Comparison of ENCODE assay signal across 27 mouse cellular contexts in genomic region chr3:140872511-140872910, GRCm38 (mm10).
DNase-seq lines count a peak whose midpoint lies in the region; ATAC-seq and TF ChIP-seq lines count a peak whose summit lies in the region.
"Had no signal": no experiment of that assay in that cellular context is flagged by ENCODE, and none has a peak within 500 bp of the region (broad histone marks: within the 10 kb centered on the region; RNA-seq: fewer than 3 reads in every experiment).

No protein-coding gene starts in this region.

- no peaks in the 10 kb centered on the region for H3K36me3 ChIP-seq in forebrain, postnatal 0 days (ENCODE audit: insufficient read depth)
- H3K36me3 ChIP-seq in forebrain, embryonic 10.5 days (replicated peaks), result no peaks in the 10 kb centered on the region
- H3K36me3 ChIP-seq in kidney, postnatal 0 days (ENCODE audit: insufficient read depth, low read length), result no peaks in the 10 kb centered on the region
- H3K36me3 ChIP-seq in midbrain, embryonic 11.5 days (ENCODE audit: control insufficient read depth, insufficient read depth, low read length), result no peaks in the 10 kb centered on the region
- no peaks in the 10 kb centered on the region for H3K36me3 ChIP-seq in midbrain, embryonic 13.5 days
- H3K36me3 ChIP-seq: embryonic facial prominence, embryonic 13.5 days; embryonic facial prominence, embryonic 15.5 days; forebrain, embryonic 15.5 days; G1E had no signal

- H3K27me3 ChIP-seq in forebrain, postnatal 0 days (ENCODE audit: insufficient read depth, low read length), result no peaks in the 10 kb centered on the region
- no peaks in the 10 kb centered on the region for H3K27me3 ChIP-seq in forebrain, embryonic 10.5 days (ENCODE audit: poor library complexity, severe bottlenecking)
- no peaks in the 10 kb centered on the region for H3K27me3 ChIP-seq in kidney, postnatal 0 days (ENCODE audit: insufficient read depth, low read length)
- no peaks in the 10 kb centered on the region for H3K27me3 ChIP-seq in midbrain, embryonic 11.5 days (ENCODE audit: control insufficient read depth, insufficient read depth, low read length)
- no peaks in the 10 kb centered on the region for H3K27me3 ChIP-seq in midbrain, embryonic 13.5 days
- H3K27me3 ChIP-seq: CH12.LX; embryonic facial prominence, embryonic 13.5 days; embryonic facial prominence, embryonic 15.5 days; forebrain, embryonic 13.5 days; forebrain, embryonic 15.5 days; Patski had no signal

- H3K4me3 ChIP-seq in forebrain, postnatal 0 days (ENCODE audit: low read depth, low read length), result no peak overlapping the region
- no peak overlapping the region for H3K4me3 ChIP-seq in forebrain, embryonic 10.5 days
- H3K4me3 ChIP-seq in kidney, postnatal 0 days (replicated peaks; ENCODE audit: low read depth, low read length), result no peak overlapping the region
- H3K4me3 ChIP-seq in midbrain, embryonic 11.5 days (ENCODE audit: low read depth, low read length), result no peak overlapping the region
- no peak overlapping the region for H3K4me3 ChIP-seq in midbrain, embryonic 13.5 days (replicated peaks)
- H3K4me3 ChIP-seq: embryonic facial prominence, embryonic 13.5 days; embryonic facial prominence, embryonic 15.5 days; erythroblast, embryonic 14.5 days; forebrain, embryonic 13.5 days; forebrain, embryonic 15.5 days had no signal

- ATAC-seq in forebrain, postnatal 0 days, result peak; percentile 38; the same call in 1 of the 2 replicates
- ATAC-seq in kidney, postnatal 0 days (replicated peaks; ENCODE audit: low FRiP score, low read depth), result no peak
- no peak for ATAC-seq in midbrain, embryonic 11.5 days (ENCODE audit: low FRiP score)
- no peak for ATAC-seq in midbrain, embryonic 13.5 days
- ATAC-seq: activated CD4-positive, CD25-positive, alpha-beta regulatory T cell, adult 4 months; CD4-positive, CD25-positive, alpha-beta regulatory T cell, adult 4 months; forebrain, embryonic 13.5 days; forebrain, embryonic 15.5 days; Patski had no signal

- no peaks in the 10 kb centered on the region for H3K9me3 ChIP-seq in forebrain, postnatal 0 days (ENCODE audit: low read length)
- H3K9me3 ChIP-seq in forebrain, embryonic 10.5 days, result no peaks in the 10 kb centered on the region
- H3K9me3 ChIP-seq in kidney, postnatal 0 days (replicated peaks; ENCODE audit: low read length), result no peaks in the 10 kb centered on the region
- no peaks in the 10 kb centered on the region for H3K9me3 ChIP-seq in midbrain, embryonic 11.5 days (ENCODE audit: control insufficient read depth, low read length)
- no peaks in the 10 kb centered on the region for H3K9me3 ChIP-seq in midbrain, embryonic 13.5 days
- H3K9me3 ChIP-seq: embryonic facial prominence, embryonic 13.5 days; embryonic facial prominence, embryonic 15.5 days; forebrain, embryonic 13.5 days; forebrain, embryonic 15.5 days; G1E had no signal

- TF ChIP-seq CTCF in forebrain, postnatal 0 days (IDR thresholded peaks at IDR 0.05; ENCODE audit: low read depth), result no peak
- TF ChIP-seq CTCF in kidney, postnatal 0 days (IDR thresholded peaks at IDR 0.05; ENCODE audit: low read depth), result no peak

- DNase-seq in forebrain, postnatal 0 days, result peak; percentile 55
- no peak for DNase-seq in forebrain, embryonic 10.5 days (ENCODE audit: extremely low spot score, low spot score)
- peak; percentile 19 for DNase-seq in kidney, postnatal 0 days (ENCODE audit: low spot score)
- no peak for DNase-seq in kidney, postnatal 14 days
- peak; percentile 60 for DNase-seq in midbrain, embryonic 11.5 days (ENCODE audit: low spot score, missing footprints)
- DNase-seq: adrenal gland, adult 8-10 months; adrenal gland, postnatal 14 days; adrenal gland, postnatal 36 days; B cell, adult 2 months; cerebellum, adult 11 months; cerebellum, adult 18-20 months; cerebellum, adult 8-10 months; cerebellum, adult 9-11 months; cerebellum, postnatal 14 days; cerebellum, postnatal 36 days; embryo, embryonic 11 days had no signal

- H3K4me1 ChIP-seq in forebrain, postnatal 0 days (ENCODE audit: insufficient read depth), result no peaks in the 10 kb centered on the region
- H3K4me1 ChIP-seq in forebrain, embryonic 10.5 days, result no peaks in the 10 kb centered on the region
- no peaks in the 10 kb centered on the region for H3K4me1 ChIP-seq in kidney, postnatal 0 days (replicated peaks; ENCODE audit: insufficient read depth, low read length)
- no peaks in the 10 kb centered on the region for H3K4me1 ChIP-seq in midbrain, embryonic 11.5 days (ENCODE audit: control insufficient read depth, insufficient read depth, low read length)
- H3K4me1 ChIP-seq in midbrain, embryonic 13.5 days (replicated peaks), result no peaks in the 10 kb centered on the region
- H3K4me1 ChIP-seq: embryonic facial prominence, embryonic 13.5 days; embryonic facial prominence, embryonic 15.5 days; forebrain, embryonic 13.5 days; forebrain, embryonic 15.5 days had no signal

- no peak overlapping the region for H3K9ac ChIP-seq in forebrain, postnatal 0 days
- H3K9ac ChIP-seq in kidney, postnatal 0 days (ENCODE audit: low read depth, low read length), result no peak overlapping the region
- H3K9ac ChIP-seq in midbrain, embryonic 11.5 days (ENCODE audit: low read length), result no peak overlapping the region
- H3K9ac ChIP-seq in midbrain, embryonic 13.5 days (replicated peaks), result no peak overlapping the region
- H3K9ac ChIP-seq: embryonic facial prominence, embryonic 13.5 days; embryonic facial prominence, embryonic 15.5 days; forebrain, embryonic 13.5 days; forebrain, embryonic 15.5 days had no signal

- H3K4me2 ChIP-seq in forebrain, postnatal 0 days (ENCODE audit: low read depth), result no peak overlapping the region
- no peak overlapping the region for H3K4me2 ChIP-seq in kidney, postnatal 0 days (ENCODE audit: low read length)
- no peak overlapping the region for H3K4me2 ChIP-seq in midbrain, embryonic 11.5 days
- H3K4me2 ChIP-seq in midbrain, embryonic 13.5 days (replicated peaks), result no peak overlapping the region
- H3K4me2 ChIP-seq: embryonic facial prominence, embryonic 13.5 days; embryonic facial prominence, embryonic 15.5 days; forebrain, embryonic 13.5 days; forebrain, embryonic 15.5 days had no signal

- no peak overlapping the region for H3K27ac ChIP-seq in forebrain, postnatal 0 days (ENCODE audit: low read depth, low read length)
- no peak overlapping the region for H3K27ac ChIP-seq in forebrain, embryonic 10.5 days
- H3K27ac ChIP-seq in kidney, postnatal 0 days, result no peak overlapping the region
- no peak overlapping the region for H3K27ac ChIP-seq in midbrain, embryonic 11.5 days (ENCODE audit: low read depth, low read length)
- no peak overlapping the region for H3K27ac ChIP-seq in midbrain, embryonic 13.5 days
- H3K27ac ChIP-seq: embryonic facial prominence, embryonic 13.5 days; embryonic facial prominence, embryonic 15.5 days; forebrain, embryonic 13.5 days; forebrain, embryonic 15.5 days had no signal

- 52% methylated on average over 1 of the region's 1 CpGs for WGBS in forebrain, postnatal 0 days
- 84% methylated on average over 1 of the region's 1 CpGs for WGBS in forebrain, embryonic 10.5 days
- WGBS in kidney, postnatal 0 days, result 61% methylated on average over 1 of the region's 1 CpGs
- WGBS in midbrain, embryonic 11.5 days, result 87% methylated on average over 1 of the region's 1 CpGs
- WGBS in midbrain, embryonic 13.5 days, result 76% methylated on average over 1 of the region's 1 CpGs

Comparison
In these comparisons a context has a peak if more than half of its experiments do, and no peak if none do; other contexts are left out.
1. DNase-seq: peak in forebrain, postnatal 0 days (single experiment), kidney, postnatal 0 days (single experiment) and midbrain, embryonic 11.5 days (single experiment); none in forebrain, embryonic 10.5 days (single experiment) and kidney, postnatal 14 days (single experiment).